12 mouse cellular contexts compared by ENCODE assay signal in the genomic region with DNA sequence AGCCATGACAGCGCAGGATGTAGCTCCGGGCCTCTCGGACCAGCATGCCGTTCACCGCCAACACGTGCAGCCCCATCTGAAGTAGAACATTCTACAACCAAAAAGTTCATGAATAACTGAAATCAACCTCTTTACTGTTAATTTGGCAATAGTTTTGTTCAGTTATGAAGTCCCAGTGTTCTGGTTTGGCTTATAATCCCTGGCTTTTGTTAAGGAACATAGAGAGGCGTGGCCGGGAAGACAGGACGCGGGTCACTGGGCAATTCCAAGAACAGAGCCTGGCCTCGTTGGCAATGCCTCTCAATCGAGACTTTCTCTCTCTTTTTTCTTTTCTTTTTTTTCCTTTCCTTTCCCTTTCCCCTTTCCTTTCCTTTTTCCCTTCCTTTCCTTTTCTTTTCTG.
"Had no signal": no experiment of that assay in that cellular context is flagged by ENCODE, and none has a peak within 500 bp of the region (broad histone marks: within the 10 kb centered on the region; RNA-seq: fewer than 3 reads in every experiment).

No protein-coding gene starts in this region.

- DNase-seq: lung, embryonic 14.5 days; lung, postnatal 10 days; lung, postnatal 4 days; midbrain, embryonic 14.5 days; retina, postnatal 1 day; right cerebral cortex, adult 18-20 months; right cerebral cortex, postnatal 25 days; right cerebral cortex, postnatal 4 days; spleen, adult 18-20 months; thymus, adult 18-20 months; thymus, postnatal 14 days; thymus, postnatal 36 days had no signal
